Mouse (Mus musculus) embryonic fibroblast, embryonic 13.5 days (primary cell): Measurements from ENCODE around the gene Hist1h1d.

Experiments
- CTCF ChIP-seq: IDR thresholded peaks from 2 replicates; pipeline ENCODE4 v1.5.1; 2011; ENCODE audit warnings: mild to moderate bottlenecking, control low read depth, low read length, moderate library complexity, borderline replicate concordance; ENCODE audit not compliant: insufficient read depth
- POLR2A ChIP-seq: IDR thresholded peaks from 2 replicates; pipeline ENCODE4 v1.6.1; 2011; ENCODE audit warnings: low read depth, mild to moderate bottlenecking, control low read depth, low read length, moderate library complexity

DNA sequence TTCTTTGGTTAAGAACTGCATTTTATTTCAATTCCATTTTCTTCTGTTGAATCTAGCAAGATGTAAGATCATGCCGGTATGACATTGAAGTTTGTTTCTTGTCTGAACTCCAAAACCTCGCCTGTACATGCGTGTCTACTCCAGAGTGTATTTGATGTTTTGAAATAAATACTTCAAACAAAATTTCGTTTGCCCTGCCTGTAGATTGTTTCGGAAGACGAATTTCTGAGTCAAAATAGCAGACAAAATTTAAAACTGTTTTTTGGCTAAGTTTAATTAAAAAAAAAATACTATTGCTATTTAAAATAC, 34.8 kb upstream of the Hist1h1d start:
- TF ChIP-seq CTCF (no peak), POLR2A (no peak)
